8 mouse cellular contexts compared by ENCODE assay signal in genomic region chr2:76647441-76647869, GRCm38 (mm10). TPM values are rescaled to one million over a fixed set of nuclear protein-coding genes. Genes with fewer than 3 reads are reported as not detected.
DNase-seq lines count a peak whose midpoint lies in the region; ATAC-seq and TF ChIP-seq lines count a peak whose summit lies in the region.
"Had no signal": no experiment of that assay in that cellular context is flagged by ENCODE, and none has a peak within 500 bp of the region (broad histone marks: within the 10 kb centered on the region; RNA-seq: fewer than 3 reads in every experiment).

No protein-coding gene starts in this region.

- H3K36me3 ChIP-seq in lung, embryonic 15.5 days = peaks cover 16% of the 10 kb centered on the region
- peaks cover 8% of the 10 kb centered on the region for H3K36me3 ChIP-seq in forebrain, postnatal 0 days (ENCODE audit: insufficient read depth)
- no peaks in the 10 kb centered on the region for H3K36me3 ChIP-seq in liver, postnatal 0 days (replicated peaks; ENCODE audit: insufficient read depth, low read length)
- peaks cover 1% of the 10 kb centered on the region; the same call in 1 of the 2 replicates for H3K36me3 ChIP-seq in stomach, embryonic 16.5 days (ENCODE audit: control insufficient read depth, insufficient read depth, low read length)

- peaks cover 14% of the 10 kb centered on the region for H3K4me1 ChIP-seq in lung, embryonic 15.5 days
- peaks cover 3% of the 10 kb centered on the region; the same call in 1 of the 2 replicates for H3K4me1 ChIP-seq in forebrain, postnatal 0 days (ENCODE audit: insufficient read depth)
- peaks cover 14% of the 10 kb centered on the region for H3K4me1 ChIP-seq in liver, postnatal 0 days (ENCODE audit: insufficient read depth)
- peaks cover 15% of the 10 kb centered on the region for H3K4me1 ChIP-seq in stomach, embryonic 16.5 days (ENCODE audit: control insufficient read depth, insufficient read depth, low read length)

- peak; percentile 67 for ATAC-seq in lung, embryonic 15.5 days (ENCODE audit: borderline replicate concordance, extremely low read depth, low FRiP score, low TSS enrichment)
- ATAC-seq in forebrain, postnatal 0 days = peak; percentile 30
- peak; percentile 22 for ATAC-seq in liver, postnatal 0 days
- peak; percentile 35; the same call in 1 of the 2 replicates for ATAC-seq in stomach, embryonic 16.5 days (ENCODE audit: insufficient read depth, low FRiP score)

- peak overlapping the region; percentile 79 for H3K4me2 ChIP-seq in lung, embryonic 15.5 days
- H3K4me2 ChIP-seq in forebrain, postnatal 0 days (ENCODE audit: low read depth) = peak overlapping the region; percentile 71
- peak overlapping the region; percentile 100 for H3K4me2 ChIP-seq in liver, postnatal 0 days (ENCODE audit: low read depth, low read length)
- peak overlapping the region; percentile 91 for H3K4me2 ChIP-seq in stomach, embryonic 16.5 days (ENCODE audit: low read depth, low read length)

- TF ChIP-seq EP300 in liver, postnatal 0 days (IDR thresholded peaks at IDR 0.05; ENCODE audit: low read depth) = no peak

- WGBS in lung, embryonic 15.5 days = 0% methylated on average over 32 of the region's 32 CpGs
- WGBS in forebrain, postnatal 0 days = 2% methylated on average over 27 of the region's 32 CpGs
- whole genome bisulfite sequencing in liver, postnatal 0 days (ENCODE audit: insufficient replicate concordance) = under 1% methylated on average over 18 of the region's 32 CpGs
- WGBS in stomach, embryonic 16.5 days = 1% methylated on average over 32 of the region's 32 CpGs

- DNase-seq in lung, postnatal 4 days = no peak
- DNase-seq in c-Kit-negative CD71-positive TER-119-positive erythroid progenitor cells, embryonic 14.5 days (ENCODE audit: low read depth, low spot score) = peak; percentile 12
- no peak for DNase-seq in forebrain, postnatal 0 days
- no peak for DNase-seq in liver, postnatal 0 days
- no peak for DNase-seq in spleen, adult 12 weeks (ENCODE audit: low spot score)

- peak overlapping the region; percentile 75 for H3K4me3 ChIP-seq in lung, embryonic 15.5 days
- H3K4me3 ChIP-seq in forebrain, postnatal 0 days (ENCODE audit: low read depth, low read length) = peak overlapping the region; percentile 67
- H3K4me3 ChIP-seq in liver, postnatal 0 days (ENCODE audit: low read depth, low read length) = peak overlapping the region; percentile 71
- H3K4me3 ChIP-seq in stomach, embryonic 16.5 days (replicated peaks; ENCODE audit: low read length) = peak overlapping the region; percentile 87

- no peaks in the 10 kb centered on the region for H3K9me3 ChIP-seq in lung, embryonic 15.5 days
- H3K9me3 ChIP-seq in forebrain, postnatal 0 days (ENCODE audit: low read length) = no peaks in the 10 kb centered on the region
- no peaks in the 10 kb centered on the region for H3K9me3 ChIP-seq in liver, postnatal 0 days (ENCODE audit: low read length)
- no peaks in the 10 kb centered on the region for H3K9me3 ChIP-seq in stomach, embryonic 16.5 days (replicated peaks; ENCODE audit: control insufficient read depth, low read length)

- peak overlapping the region; percentile 90 for H3K27ac ChIP-seq in lung, embryonic 15.5 days
- H3K27ac ChIP-seq in forebrain, postnatal 0 days (ENCODE audit: low read depth, low read length) = peak overlapping the region; percentile 82
- H3K27ac ChIP-seq in liver, postnatal 0 days (ENCODE audit: low read depth) = peak overlapping the region; percentile 71; the same call in 1 of the 2 replicates
- peak overlapping the region; percentile 87 for H3K27ac ChIP-seq in stomach, embryonic 16.5 days (ENCODE audit: low read length)

- TF ChIP-seq CTCF in forebrain, postnatal 0 days (IDR thresholded peaks at IDR 0.05; ENCODE audit: low read depth) = no peak
- no peak for TF ChIP-seq CTCF in liver, postnatal 0 days (IDR thresholded peaks at IDR 0.05; ENCODE audit: low read depth)

- peak overlapping the region; percentile 69 for H3K9ac ChIP-seq in lung, embryonic 15.5 days
- peak overlapping the region; percentile 80 for H3K9ac ChIP-seq in forebrain, postnatal 0 days
- peak overlapping the region; percentile 72 for H3K9ac ChIP-seq in liver, postnatal 0 days (replicated peaks)
- peak overlapping the region; percentile 93 for H3K9ac ChIP-seq in stomach, embryonic 16.5 days (ENCODE audit: low read length)

- no peaks in the 10 kb centered on the region for H3K27me3 ChIP-seq in lung, embryonic 15.5 days
- H3K27me3 ChIP-seq in forebrain, postnatal 0 days (ENCODE audit: insufficient read depth, low read length) = no peaks in the 10 kb centered on the region
- no peaks in the 10 kb centered on the region for H3K27me3 ChIP-seq in liver, postnatal 0 days (ENCODE audit: insufficient read depth, low read length)
- no peaks in the 10 kb centered on the region for H3K27me3 ChIP-seq in stomach, embryonic 16.5 days (ENCODE audit: control insufficient read depth, insufficient read depth, low read length)

RNA-seq across cellular contexts. Expression of gene Prkra, which starts 0.4 kb away (rescaled TPM):
- polyA plus RNA-seq in lung, embryonic 15.5 days (2015; fragmentation: Nextera tagmentation; extraction: Ambion mirVana) = 68.2 and 73.7 TPM in 2 replicates
- total RNA-seq in forebrain, postnatal 0 days (2014; rRNA removed) = 113 and 123 TPM in 2 replicates
- 97.5 and 101 TPM in 2 replicates for polyA plus RNA-seq in forebrain, postnatal 0 days (2015; fragmentation: Nextera tagmentation; extraction: Ambion mirVana)
- 7.7 and 7.9 TPM in 2 replicates for polyA plus RNA-seq in liver, postnatal 0 days (2015; fragmentation: Nextera tagmentation; extraction: Ambion mirVana)
- polyA plus RNA-seq in stomach, embryonic 16.5 days (2015; fragmentation: Nextera tagmentation; extraction: Ambion mirVana) = 45.4 and 49.2 TPM in 2 replicates

RNA-seq across cellular contexts. Expression of gene Pjvk, which starts 0.8 kb away (rescaled TPM):
- 0.20 and 0.21 TPM in 2 replicates for polyA plus RNA-seq in lung, embryonic 15.5 days (2015; fragmentation: Nextera tagmentation; extraction: Ambion mirVana)
- 0.23 TPM in 1 of 2 replicates, not detected in the other for total RNA-seq in forebrain, postnatal 0 days (2014; rRNA removed)
- 0.33 and 0.62 TPM in 2 replicates for polyA plus RNA-seq in forebrain, postnatal 0 days (2015; fragmentation: Nextera tagmentation; extraction: Ambion mirVana)
- not detected in 2 replicates for polyA plus RNA-seq in liver, postnatal 0 days (2015; fragmentation: Nextera tagmentation; extraction: Ambion mirVana)
- polyA plus RNA-seq in stomach, embryonic 16.5 days (2015; fragmentation: Nextera tagmentation; extraction: Ambion mirVana) = 0.22 and 0.25 TPM in 2 replicates
- polyA plus RNA-seq: large intestine, adult 2 months had no signal

RNA-seq across cellular contexts. Expression of gene Fkbp7, which starts 25.5 kb away (rescaled TPM):
- polyA plus RNA-seq in lung, embryonic 15.5 days (2015; fragmentation: Nextera tagmentation; extraction: Ambion mirVana) = 70.3 and 73.3 TPM in 2 replicates
- 6.8 and 8.6 TPM in 2 replicates for total RNA-seq in forebrain, postnatal 0 days (2014; rRNA removed)
- polyA plus RNA-seq in forebrain, postnatal 0 days (2015; fragmentation: Nextera tagmentation; extraction: Ambion mirVana) = 14.7 and 18.8 TPM in 2 replicates
- 6.5 and 7.9 TPM in 2 replicates for polyA plus RNA-seq in liver, postnatal 0 days (2015; fragmentation: Nextera tagmentation; extraction: Ambion mirVana)
- polyA plus RNA-seq in stomach, embryonic 16.5 days (2015; fragmentation: Nextera tagmentation; extraction: Ambion mirVana) = 75.1 and 81.9 TPM in 2 replicates

RNA-seq across cellular contexts. Expression of gene Plekha3, which starts 27.6 kb away (rescaled TPM):
- 12.4 and 13.4 TPM in 2 replicates for polyA plus RNA-seq in lung, embryonic 15.5 days (2015; fragmentation: Nextera tagmentation; extraction: Ambion mirVana)
- 19.7 and 21.6 TPM in 2 replicates for total RNA-seq in forebrain, postnatal 0 days (2014; rRNA removed)
- polyA plus RNA-seq in forebrain, postnatal 0 days (2015; fragmentation: Nextera tagmentation; extraction: Ambion mirVana) = 6.4 and 9.1 TPM in 2 replicates
- 3.8 and 5.0 TPM in 2 replicates for polyA plus RNA-seq in liver, postnatal 0 days (2015; fragmentation: Nextera tagmentation; extraction: Ambion mirVana)
- 3.4 TPM in 2 replicates for polyA plus RNA-seq in stomach, embryonic 16.5 days (2015; fragmentation: Nextera tagmentation; extraction: Ambion mirVana)
